Mouse (Mus musculus) heart, embryonic 16.5 days (tissue): ENCODE data around the gene Prrt2. TPM values are rescaled to one million over a fixed set of nuclear protein-coding genes. Genes with fewer than 3 reads are reported as not detected.
A peak's percentile ranks its signal among the peaks of the same experiment; 100 is the strongest.

Experiments used
- ATAC-seq: fragments of 200-750 bp; cut with Nextera tagmentation; replicated peaks from 2 replicates; pipeline ENCODE4 v1.8.0; 2017; ENCODE audit warnings: moderate number of reproducible peaks; ENCODE audit not compliant: insufficient read depth, low FRiP score; ENCODE audit errors: extremely low read depth
- H3K27ac ChIP-seq: fragments of 300-500 bp; sonication (generic); 2 replicates; pipeline ENCODE4 v1.5.1; 2014; ENCODE audit warnings: mild to moderate bottlenecking, low read length, control low read depth, moderate library complexity
- H3K27me3 ChIP-seq: fragments of 300-500 bp; sonication (generic); 2 replicates; pipeline ENCODE4 v1.6.1; 2014; ENCODE audit warnings: low read length, mixed read lengths; ENCODE audit not compliant: control insufficient read depth, insufficient read depth
- H3K36me3 ChIP-seq: fragments of 300-500 bp; sonication (generic); 2 replicates; pipeline ENCODE4 v1.6.1; 2014; ENCODE audit not compliant: control insufficient read depth, insufficient read depth
- H3K4me1 ChIP-seq: fragments of 300-500 bp; sonication (generic); 2 replicates; pipeline ENCODE4 v1.6.1; 2014; ENCODE audit warnings: low read length, mixed read lengths; ENCODE audit not compliant: control insufficient read depth, insufficient read depth
- H3K4me2 ChIP-seq: fragments of 300-500 bp; sonication (generic); 2 replicates; pipeline ENCODE4 v1.6.1; 2014; ENCODE audit warnings: low read depth, mild to moderate bottlenecking, control low read depth, low read length
- H3K4me3 ChIP-seq: fragments of 300-500 bp; sonication (generic); 2 replicates; pipeline ENCODE4 v1.5.1; 2014; ENCODE audit warnings: mild to moderate bottlenecking, control low read depth, low read length
- H3K9ac ChIP-seq: fragments of 300-500 bp; sonication (generic); 2 replicates; pipeline ENCODE4 v1.6.1; 2014; ENCODE audit warnings: low read length, control low read depth
- H3K9me3 ChIP-seq: fragments of 300-500 bp; sonication (generic); replicated peaks from 2 replicates; pipeline ENCODE4 v1.6.1; 2016; ENCODE audit warnings: low read length; ENCODE audit not compliant: control insufficient read depth
- WGBS: fragments of 180-500 bp; shearing (Covaris S2); extraction: QIAGEN DNeasy Blood & Tissue Kit; methylation state at CpG from one replicate; pipeline ENCODE4 v1.1.7; 2014; 5-methylcytosine and 5-hydroxymethylcytosine counted together
- polyA plus RNA-seq: library from polyadenylated mRNA; unstranded; fragments of >200 nt; fragmentation: Nextera tagmentation; extraction: Ambion mirVana; gene quantifications from 2 replicates; pipeline ENCODE4 v1.2.1, GENCODE M21; 2015

The Prrt2 gene
- polyA plus RNA-seq, 1 experiment from 2014 or later: 1.6 TPM

DNA sequence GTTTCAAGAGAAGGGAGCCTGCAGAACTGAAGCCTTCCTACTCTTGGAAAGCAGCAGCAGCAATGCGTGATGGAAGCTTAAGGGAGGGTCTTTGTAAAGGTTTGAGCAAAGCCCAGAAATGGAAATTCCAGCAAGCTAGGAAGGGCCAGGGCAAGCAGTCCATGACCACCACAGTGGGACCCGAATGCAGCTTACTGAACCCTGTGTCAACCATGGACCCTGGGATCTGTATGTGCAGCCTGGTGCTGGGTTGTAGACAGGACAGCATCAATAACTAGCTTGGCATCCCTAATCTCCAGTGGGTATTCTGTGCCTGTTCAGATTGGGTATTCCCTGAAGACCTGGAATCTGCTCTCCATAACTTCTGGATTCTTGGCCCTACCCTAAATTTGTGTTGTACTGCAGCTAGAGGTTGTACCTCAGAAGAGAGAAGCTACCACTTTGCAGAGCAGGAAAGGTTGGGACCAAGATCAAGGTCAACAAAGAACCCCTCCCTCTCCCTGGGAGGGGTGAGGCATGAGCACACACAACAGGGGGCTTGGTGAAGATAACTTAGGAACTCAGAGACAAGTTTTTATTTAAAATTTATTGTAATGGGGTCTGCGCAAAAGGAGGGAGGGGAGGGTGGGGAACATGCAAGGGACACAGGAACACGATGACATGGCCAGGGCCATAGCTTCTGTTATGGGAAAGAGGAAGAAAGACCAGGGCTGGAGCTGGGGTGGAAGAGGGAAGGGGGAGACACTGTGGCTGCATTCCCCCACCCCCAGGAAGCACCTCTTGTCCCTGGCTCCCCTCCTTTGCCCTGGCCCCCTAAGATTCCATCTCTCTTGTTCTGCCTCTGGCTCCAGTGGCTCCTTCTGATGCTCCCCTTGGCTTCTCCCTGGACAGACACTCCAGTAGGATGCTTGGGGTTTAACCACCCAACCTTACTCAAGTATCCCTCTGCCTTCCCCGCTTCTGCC is 834 bp upstream of the Prrt2 start:
- peaks cover 21% of the 10 kb centered on the region for H3K36me3 ChIP-seq
- no peaks in the 10 kb centered on the region for H3K9me3 ChIP-seq
- 45% methylated on average over 5 of the region's 5 CpGs for WGBS
- no peaks in the 10 kb centered on the region for H3K27me3 ChIP-seq
- H3K9ac ChIP-seq: peak overlapping the region; percentile 79
- H3K4me1 ChIP-seq: peaks cover 50% of the 10 kb centered on the region
- peak overlapping the region; percentile 58 for H3K4me3 ChIP-seq
- H3K4me2 ChIP-seq: peak overlapping the region; percentile 93
- ATAC-seq: no peak
- H3K27ac ChIP-seq: peak overlapping the region; percentile 57

DNA sequence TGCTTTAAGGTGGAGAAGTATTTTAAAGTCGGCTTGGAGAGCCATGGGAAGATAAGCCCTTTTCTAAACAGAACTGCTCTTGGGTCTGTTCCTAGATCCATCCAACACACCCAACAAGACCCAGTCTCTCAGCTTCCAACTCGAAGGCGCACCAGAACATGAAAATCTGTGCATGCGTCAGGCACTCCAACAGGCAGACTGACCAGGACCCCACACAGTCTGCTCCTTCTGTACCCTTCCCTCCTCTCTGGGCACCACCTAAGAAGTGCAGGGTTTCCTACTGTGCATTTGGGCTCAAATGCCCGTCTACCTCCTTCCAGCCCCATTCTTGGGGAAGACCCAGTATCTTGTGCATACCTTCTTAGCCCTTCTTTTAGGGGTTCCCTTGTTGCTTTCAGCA is 520 bp downstream of the Prrt2 start:
- Histone ChIP-seq H3K4me2 (peak overlapping the region; percentile 93), H3K27ac (peak overlapping the region; percentile 65), H3K4me3 (peak overlapping the region; percentile 58), H3K9ac (peak overlapping the region; percentile 79), H3K4me1 (peaks cover 56% of the 10 kb centered on the region), H3K9me3 (no peaks in the 10 kb centered on the region), H3K27me3 (no peaks in the 10 kb centered on the region), H3K36me3 (peaks cover 21% of the 10 kb centered on the region)
- 40% methylated on average over 5 of the region's 5 CpGs for WGBS
- ATAC-seq: no peak

DNA sequence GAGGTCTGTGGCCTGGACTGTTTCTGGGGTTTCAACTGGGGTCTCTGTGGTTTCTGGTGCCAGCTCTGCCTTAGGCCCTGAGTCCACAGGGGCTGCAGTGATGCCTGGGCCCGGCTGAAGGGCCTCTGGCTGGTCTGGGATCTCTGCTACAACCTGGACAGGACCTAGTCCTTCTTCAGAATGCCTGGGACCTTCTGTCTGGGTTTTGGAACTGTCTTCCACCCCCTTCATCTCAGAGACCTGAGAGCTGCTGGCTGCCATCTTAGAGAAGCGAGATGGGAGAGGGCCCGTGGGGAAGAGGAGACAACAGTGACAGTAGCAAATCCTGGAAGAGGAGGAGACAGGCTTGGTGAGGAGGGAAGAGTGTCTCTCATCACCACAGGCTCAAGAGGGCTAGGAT is 980 bp downstream of the Prrt2 start:
- Histone ChIP-seq H3K4me2 (peak overlapping the region; percentile 93), H3K4me1 (peaks cover 60% of the 10 kb centered on the region), H3K27ac (peak overlapping the region; percentile 65), H3K9ac (peak overlapping the region; percentile 79), H3K9me3 (no peaks in the 10 kb centered on the region), H3K4me3 (peak overlapping the region; percentile 58), H3K36me3 (peaks cover 25% of the 10 kb centered on the region), H3K27me3 (no peaks in the 10 kb centered on the region)
- WGBS: 70% methylated on average over 3 of the region's 3 CpGs
- ATAC-seq: no peak

DNA sequence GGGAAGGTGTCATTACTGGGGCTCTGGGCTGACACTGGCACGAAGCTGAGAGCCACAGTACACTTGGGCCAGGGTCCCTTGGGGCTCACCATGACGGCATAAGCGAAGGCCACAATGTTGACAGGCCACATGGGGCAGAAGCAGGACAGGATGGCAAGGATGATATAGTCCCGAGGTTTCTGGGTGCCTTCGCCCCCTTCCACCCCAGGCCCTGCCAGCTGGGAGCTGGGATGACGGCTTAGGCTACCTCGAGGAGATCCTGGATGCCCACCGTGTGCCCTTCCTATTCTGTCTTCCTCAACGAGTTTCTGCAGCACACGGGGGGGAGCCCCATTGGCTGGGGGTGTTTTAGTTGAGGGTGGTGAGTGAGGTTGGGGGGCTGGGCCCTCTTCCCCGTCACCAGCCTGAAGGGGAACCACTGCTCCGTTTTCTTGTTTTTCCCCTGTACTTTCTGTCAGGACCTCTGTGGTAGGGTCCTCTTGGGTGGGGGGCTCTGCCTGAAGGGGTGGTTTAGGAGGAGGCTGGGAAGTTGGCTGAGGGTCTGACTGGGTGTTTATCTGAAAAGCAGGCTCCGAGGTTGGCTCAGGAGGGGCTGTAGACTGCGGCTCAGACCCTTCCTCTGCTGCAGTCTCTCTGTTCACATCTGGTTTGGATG is 1.6 kb downstream of the Prrt2 start:
- Histone ChIP-seq H3K4me1 (peaks cover 62% of the 10 kb centered on the region), H3K9me3 (no peaks in the 10 kb centered on the region), H3K4me2 (no peak overlapping the region), H3K4me3 (no peak overlapping the region), H3K9ac (peak overlapping the region; percentile 12; the same call in 1 of the 2 replicates), H3K27me3 (no peaks in the 10 kb centered on the region), H3K36me3 (peaks cover 25% of the 10 kb centered on the region), H3K27ac (no peak overlapping the region)
- no peak for ATAC-seq
- WGBS: 73% methylated on average over 14 of the region's 14 CpGs

DNA sequence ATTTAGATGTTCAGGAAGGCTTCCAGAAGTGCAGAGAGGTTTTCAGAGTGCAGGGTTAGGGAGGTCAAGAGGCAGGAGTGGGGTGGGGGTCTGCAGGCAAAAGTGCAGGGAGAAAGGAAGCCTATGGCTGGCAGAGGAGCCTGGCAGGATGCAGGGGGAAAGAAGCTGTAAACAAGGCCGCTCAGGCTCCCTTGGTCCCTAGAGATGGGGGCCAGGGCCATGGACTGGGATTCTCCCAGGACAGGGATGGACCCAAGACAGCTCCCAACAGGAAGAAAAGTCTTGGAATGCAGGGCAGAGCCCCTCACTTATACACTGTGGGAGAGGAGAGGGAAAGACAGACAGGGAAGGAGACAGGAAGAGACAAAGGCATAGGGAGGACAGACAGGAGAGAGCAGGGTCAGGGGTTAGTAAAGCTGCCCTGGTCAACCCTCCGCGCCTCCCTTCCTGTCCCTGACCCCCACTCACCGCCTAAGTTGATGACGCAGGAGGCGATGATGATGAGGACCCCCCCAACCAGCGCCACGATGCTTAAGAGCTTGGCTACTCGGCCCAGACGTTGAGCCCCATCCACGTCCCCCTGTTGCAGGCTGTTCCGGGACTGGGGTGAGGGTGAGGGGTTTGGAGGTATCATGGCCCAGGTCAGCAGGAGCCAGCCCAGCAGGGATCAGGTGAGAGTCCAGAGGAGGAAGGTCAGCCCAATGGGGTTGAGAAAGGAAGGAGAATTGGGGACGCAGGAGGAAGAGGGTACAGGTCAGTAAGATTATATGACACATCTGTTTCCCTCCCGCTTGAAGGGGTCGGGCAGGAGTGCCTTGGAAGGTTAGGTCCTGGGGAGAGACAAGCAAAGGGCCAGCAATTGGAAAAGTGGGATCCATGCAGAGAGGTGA is 2.4 kb downstream of the Prrt2 start:
- peak overlapping the region; percentile 26; the same call in 1 of the 2 replicates for H3K9ac ChIP-seq
- H3K27me3 ChIP-seq: no peaks in the 10 kb centered on the region
- H3K27ac ChIP-seq: peak overlapping the region; percentile 99; the same call in 1 of the 2 replicates
- no peak overlapping the region for H3K4me3 ChIP-seq
- H3K9me3 ChIP-seq: no peaks in the 10 kb centered on the region
- H3K4me1 ChIP-seq: peaks cover 60% of the 10 kb centered on the region
- no peak for ATAC-seq
- no peak overlapping the region for H3K4me2 ChIP-seq
- H3K36me3 ChIP-seq: peaks cover 21% of the 10 kb centered on the region
- 73% methylated on average over 15 of the region's 15 CpGs for WGBS

DNA sequence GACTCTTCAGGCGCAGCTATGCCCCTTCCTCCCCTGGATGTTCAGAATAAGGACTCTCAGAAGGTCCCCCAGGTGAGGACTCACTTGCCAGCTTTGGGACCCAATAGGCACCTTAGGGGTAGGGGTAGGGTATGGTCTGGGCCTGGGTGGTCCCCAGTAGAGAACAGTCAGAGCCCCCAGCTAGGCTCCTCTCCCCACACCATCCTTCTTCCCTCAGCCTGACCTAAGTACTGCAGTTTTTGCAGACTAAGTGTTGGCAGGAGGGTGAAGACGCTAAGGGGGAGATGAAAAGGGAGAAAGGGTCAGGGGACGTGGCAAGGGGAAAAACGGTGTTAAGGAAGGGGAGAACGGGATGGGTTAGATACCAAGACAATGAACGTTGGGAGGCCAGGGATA is 3.1 kb downstream of the Prrt2 start:
- peaks cover 58% of the 10 kb centered on the region for H3K4me1 ChIP-seq
- H3K27me3 ChIP-seq: no peaks in the 10 kb centered on the region
- no peaks in the 10 kb centered on the region for H3K9me3 ChIP-seq
- WGBS: 42% methylated on average over 6 of the region's 6 CpGs
- no peak for ATAC-seq
- H3K4me3 ChIP-seq: no peak overlapping the region
- peak overlapping the region; percentile 46; the same call in 1 of the 2 replicates for H3K9ac ChIP-seq
- peaks cover 20% of the 10 kb centered on the region for H3K36me3 ChIP-seq
- H3K4me2 ChIP-seq: no peak overlapping the region
- peak overlapping the region; percentile 99 for H3K27ac ChIP-seq

DNA sequence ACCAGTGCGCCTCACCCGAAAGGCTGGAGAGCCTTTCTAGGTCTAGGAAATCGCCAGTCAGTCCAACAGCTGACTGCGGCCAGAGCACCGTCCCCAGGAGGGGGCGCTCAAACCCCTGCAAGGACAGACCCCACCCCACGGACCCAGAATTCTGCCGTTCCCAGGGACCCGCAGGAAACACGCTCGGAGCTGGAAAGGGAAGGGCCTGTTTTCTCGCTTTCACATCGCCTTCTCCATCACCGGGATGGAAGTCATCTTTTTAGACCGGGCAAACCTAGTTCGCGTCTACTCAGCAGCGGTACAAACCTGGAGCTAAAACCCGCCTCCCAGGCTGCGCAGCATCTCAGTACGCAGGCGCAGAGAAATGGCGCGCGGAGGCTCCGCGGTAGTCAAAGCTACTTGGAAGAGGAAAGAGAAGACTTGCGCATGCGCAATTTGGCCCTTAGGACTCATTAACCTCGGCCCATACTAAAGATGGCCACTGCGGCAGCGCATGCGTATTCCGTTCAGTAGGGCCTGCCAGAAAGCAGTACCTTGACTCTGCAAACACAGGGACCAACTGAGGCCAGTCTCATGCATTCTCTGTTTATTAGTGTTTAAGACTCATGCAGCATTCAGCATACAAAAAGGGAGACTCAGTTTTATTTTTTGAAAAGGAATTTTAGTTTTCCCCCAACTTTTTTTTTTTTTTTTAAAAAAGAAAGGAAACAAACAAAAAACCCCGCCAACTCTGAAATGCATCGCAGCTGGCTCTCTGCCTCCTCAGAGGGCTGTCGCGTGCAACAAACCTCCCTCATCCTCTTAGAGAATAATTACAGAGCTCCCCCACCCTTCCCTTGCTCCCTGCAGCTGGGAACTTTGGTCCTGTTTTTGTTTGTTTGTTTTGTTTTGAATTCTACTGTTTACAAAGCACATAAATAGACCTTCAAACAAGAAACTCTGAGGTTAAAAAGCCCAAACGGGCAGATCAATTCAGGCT is 3.8 kb downstream of the Prrt2 start, which contains the start of gene Pagr1a:
TSS of gene Pagr1a (minus strand) at position 382 of the 979 bp plus-strand sequence.
- H3K4me2 ChIP-seq: peak within 1 kb of the TSS; percentile 83
- ATAC-seq: peak; percentile 84
- no peaks in the 10 kb centered on the region for H3K9me3 ChIP-seq
- H3K27me3 ChIP-seq: no peaks in the 10 kb centered on the region
- peak within 1 kb of the TSS; percentile 99 for H3K27ac ChIP-seq
- peaks cover 54% of the 10 kb centered on the region for H3K4me1 ChIP-seq
- peaks cover 13% of the 10 kb centered on the region; the same call in 1 of the 2 replicates for H3K36me3 ChIP-seq
- peak within 1 kb of the TSS; percentile 89 for H3K4me3 ChIP-seq
- WGBS: 3% methylated on average over 39 of the region's 39 CpGs
- H3K9ac ChIP-seq: peak within 1 kb of the TSS; percentile 96
